Mouse (Mus musculus): ENCODE data around the gene Mtmr6. TPM values are rescaled to one million over a fixed set of nuclear protein-coding genes. Genes with fewer than 3 reads are reported as not detected.
A peak's percentile ranks its signal among the peaks of the same experiment; 100 is the strongest.

Mtmr6 gene
- polyA plus RNA-seq, 1 experiment, result 36.6 TPM

DNA sequence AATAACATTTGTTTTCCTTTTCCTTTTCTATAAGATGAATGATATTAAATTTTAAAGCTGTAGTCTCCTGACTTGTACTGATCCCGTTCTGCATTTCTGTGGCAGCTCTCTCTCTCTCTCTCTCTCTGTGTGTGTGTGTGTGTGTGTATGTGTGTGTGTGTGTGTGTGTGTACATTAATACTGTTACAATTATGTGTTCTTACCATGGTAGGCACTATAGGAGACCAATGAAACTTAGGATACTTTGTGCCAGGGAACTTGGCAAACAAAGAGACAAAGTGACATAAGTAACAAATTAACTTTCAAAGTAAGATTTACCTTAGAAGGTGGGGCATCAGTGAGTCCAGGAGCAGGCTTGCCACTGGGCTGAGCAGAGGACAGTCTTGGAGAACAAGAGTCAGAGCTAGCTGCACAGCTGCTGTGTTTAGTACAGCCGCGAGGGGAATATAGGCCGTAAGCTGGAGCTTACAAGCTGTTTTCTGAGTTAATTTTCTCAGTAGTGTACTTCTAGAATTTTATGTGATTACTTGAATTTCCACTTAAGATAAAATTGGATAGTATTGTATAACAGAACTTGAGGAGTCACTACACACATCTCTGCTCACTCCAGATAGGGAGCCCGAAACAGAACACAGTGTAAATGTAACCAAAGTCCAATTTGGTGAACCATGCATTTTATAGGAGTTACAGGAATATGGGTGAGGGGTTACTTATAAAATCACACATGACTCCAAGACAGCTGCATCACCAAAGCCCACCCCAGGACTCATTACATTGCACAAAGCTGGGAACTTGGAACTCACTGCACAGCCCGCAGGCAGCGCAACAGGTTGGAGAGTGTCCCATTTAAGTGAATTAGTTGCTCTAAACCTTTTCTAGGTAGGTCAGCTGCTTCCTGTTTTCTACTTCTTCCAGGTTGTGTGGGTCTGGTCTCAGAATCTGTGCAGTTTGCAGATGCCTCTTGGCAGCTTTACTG lies 10.6 kb downstream of the Mtmr6 start:
- no peak overlapping the region for H3K4me3 ChIP-seq (ENCODE audit: low read depth, low read length)
- H3K4me1 ChIP-seq (ENCODE audit: control insufficient read depth, insufficient read depth, low read length), result no peaks in the 10 kb centered on the region
- H3K27me3 ChIP-seq (ENCODE audit: control insufficient read depth, insufficient read depth, low read length, poor library complexity, severe bottlenecking), result no peaks in the 10 kb centered on the region
- no peak overlapping the region for H3K27ac ChIP-seq (ENCODE audit: insufficient read depth, low read length)
- H3K9me3 ChIP-seq (replicated peaks; ENCODE audit: control insufficient read depth, insufficient read depth, low read length, poor library complexity, severe bottlenecking), result no peaks in the 10 kb centered on the region
- TF ChIP-seq POLR2A (IDR thresholded peaks at IDR 0.05; ENCODE audit: insufficient read depth, low read length) (no peak), EP300 (IDR thresholded peaks at IDR 0.05; ENCODE audit: insufficient read depth, low read depth, low read length) (no peak), CTCF (IDR thresholded peaks at IDR 0.05; ENCODE audit: low read depth, low read length) (no peak)
- no peak overlapping the region for H3K9ac ChIP-seq (ENCODE audit: low read depth, poor library complexity, severe bottlenecking)
- no peaks in the 10 kb centered on the region for H3K36me3 ChIP-seq (ENCODE audit: control insufficient read depth, insufficient read depth, low read length, poor library complexity, severe bottlenecking)

DNA sequence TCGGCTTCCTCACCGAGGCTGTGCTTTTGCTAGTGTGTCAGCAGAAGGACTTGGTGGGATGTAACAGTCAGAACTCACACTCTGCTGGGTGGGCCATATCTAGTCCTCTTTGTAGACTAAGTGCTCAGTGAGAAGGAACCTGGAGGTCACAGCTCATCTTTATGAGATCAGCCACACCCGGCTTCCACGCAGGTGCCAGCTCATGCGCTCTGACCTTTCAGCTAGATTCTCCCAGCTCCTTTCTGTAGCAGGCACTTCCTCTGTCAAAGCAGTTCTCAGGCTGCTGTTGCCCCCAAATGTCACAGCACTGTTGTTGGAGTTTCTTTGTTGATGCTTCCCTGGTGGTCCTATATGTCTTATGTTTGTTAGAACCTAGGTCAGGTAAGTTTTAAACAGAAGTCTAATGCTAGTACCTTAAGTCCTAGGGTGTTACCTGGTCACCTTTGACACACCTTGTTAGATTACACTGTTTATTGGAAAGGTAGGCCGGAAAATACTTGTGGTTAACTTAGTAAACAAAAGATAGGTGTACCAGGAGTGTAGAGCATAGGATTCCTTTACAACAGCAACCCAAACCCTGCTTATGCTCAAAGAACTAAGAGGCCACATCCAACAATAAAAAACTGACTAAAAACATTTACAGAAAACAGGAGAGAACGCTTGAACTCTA lies 21.3 kb downstream of the Mtmr6 start:
- TF ChIP-seq CTCF (IDR thresholded peaks at IDR 0.05; ENCODE audit: low read depth, low read length) (no peak), EP300 (IDR thresholded peaks at IDR 0.05; ENCODE audit: insufficient read depth, low read depth, low read length) (no peak), POLR2A (IDR thresholded peaks at IDR 0.05; ENCODE audit: insufficient read depth, low read length) (no peak)
- H3K36me3 ChIP-seq (ENCODE audit: control insufficient read depth, insufficient read depth, low read length, poor library complexity, severe bottlenecking), result no peaks in the 10 kb centered on the region
- no peak overlapping the region for H3K27ac ChIP-seq (ENCODE audit: insufficient read depth, low read length)
- H3K9me3 ChIP-seq (replicated peaks; ENCODE audit: control insufficient read depth, insufficient read depth, low read length, poor library complexity, severe bottlenecking), result no peaks in the 10 kb centered on the region
- no peaks in the 10 kb centered on the region for H3K27me3 ChIP-seq (ENCODE audit: control insufficient read depth, insufficient read depth, low read length, poor library complexity, severe bottlenecking)
- no peak overlapping the region for H3K4me3 ChIP-seq (ENCODE audit: low read depth, low read length)
- H3K9ac ChIP-seq (ENCODE audit: low read depth, poor library complexity, severe bottlenecking), result no peak overlapping the region
- H3K4me1 ChIP-seq (ENCODE audit: control insufficient read depth, insufficient read depth, low read length), result no peaks in the 10 kb centered on the region

DNA sequence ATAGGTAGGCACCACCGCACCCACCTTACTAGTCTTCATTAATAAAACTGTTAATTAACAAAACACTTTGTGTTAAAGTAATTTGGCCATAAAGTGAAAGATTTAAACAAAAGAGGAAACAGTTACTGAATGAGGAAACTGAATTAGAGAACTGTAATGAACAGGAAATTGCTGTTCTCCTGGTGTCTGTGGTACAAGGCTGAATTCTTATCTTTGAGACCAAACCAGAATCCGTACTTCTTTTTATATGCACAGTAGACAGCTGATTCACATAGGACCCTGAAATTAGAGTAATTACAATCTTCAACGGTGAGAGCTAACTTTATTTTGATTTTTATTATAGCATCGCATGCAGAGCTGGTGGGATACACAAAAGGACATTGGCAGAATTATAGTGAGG lies 25.3 kb downstream of the Mtmr6 start:
- Histone ChIP-seq H3K27ac (ENCODE audit: insufficient read depth, low read length) (no peak overlapping the region), H3K9me3 (replicated peaks; ENCODE audit: control insufficient read depth, insufficient read depth, low read length, poor library complexity, severe bottlenecking) (no peaks in the 10 kb centered on the region), H3K4me1 (ENCODE audit: control insufficient read depth, insufficient read depth, low read length) (no peaks in the 10 kb centered on the region), H3K36me3 (ENCODE audit: control insufficient read depth, insufficient read depth, low read length, poor library complexity, severe bottlenecking) (no peaks in the 10 kb centered on the region), H3K27me3 (ENCODE audit: control insufficient read depth, insufficient read depth, low read length, poor library complexity, severe bottlenecking) (no peaks in the 10 kb centered on the region), H3K4me3 (ENCODE audit: low read depth, low read length) (no peak overlapping the region), H3K9ac (ENCODE audit: low read depth, poor library complexity, severe bottlenecking) (no peak overlapping the region)
- TF ChIP-seq EP300 (IDR thresholded peaks at IDR 0.05; ENCODE audit: insufficient read depth, low read depth, low read length) (no peak), POLR2A (IDR thresholded peaks at IDR 0.05; ENCODE audit: insufficient read depth, low read length) (no peak), CTCF (IDR thresholded peaks at IDR 0.05; ENCODE audit: low read depth, low read length) (no peak)

DNA sequence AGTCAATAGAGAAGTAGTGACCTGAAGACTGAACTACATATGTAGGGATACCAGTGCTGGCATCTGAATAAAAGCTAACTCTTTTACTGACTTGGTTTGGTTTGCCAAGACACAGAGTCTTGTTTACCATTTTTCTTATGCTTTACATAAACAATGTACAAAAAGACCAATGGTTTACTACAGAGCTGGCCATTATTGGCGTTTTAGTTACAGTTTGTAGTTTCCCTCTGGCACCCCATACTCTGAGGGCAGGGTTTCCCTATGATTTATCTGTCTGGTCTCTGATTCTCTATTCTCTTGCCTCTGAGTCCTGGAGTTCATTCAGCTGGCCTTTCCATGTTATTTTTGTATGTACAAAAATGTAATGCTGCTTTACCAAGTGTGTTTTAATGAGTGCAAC lies 30.5 kb downstream of the Mtmr6 start:
- no peak overlapping the region for H3K4me3 ChIP-seq (ENCODE audit: low read depth, low read length)
- H3K4me1 ChIP-seq (ENCODE audit: control insufficient read depth, insufficient read depth, low read length), result no peaks in the 10 kb centered on the region
- H3K9me3 ChIP-seq (replicated peaks; ENCODE audit: control insufficient read depth, insufficient read depth, low read length, poor library complexity, severe bottlenecking), result no peaks in the 10 kb centered on the region
- no peak overlapping the region for H3K27ac ChIP-seq (ENCODE audit: insufficient read depth, low read length)
- H3K9ac ChIP-seq (ENCODE audit: low read depth, poor library complexity, severe bottlenecking), result no peak overlapping the region
- H3K36me3 ChIP-seq (ENCODE audit: control insufficient read depth, insufficient read depth, low read length, poor library complexity, severe bottlenecking), result no peaks in the 10 kb centered on the region
- TF ChIP-seq CTCF (IDR thresholded peaks at IDR 0.05; ENCODE audit: low read depth, low read length) (no peak), EP300 (IDR thresholded peaks at IDR 0.05; ENCODE audit: insufficient read depth, low read depth, low read length) (no peak), POLR2A (IDR thresholded peaks at IDR 0.05; ENCODE audit: insufficient read depth, low read length) (no peak)
- H3K27me3 ChIP-seq (ENCODE audit: control insufficient read depth, insufficient read depth, low read length, poor library complexity, severe bottlenecking), result no peaks in the 10 kb centered on the region

DNA sequence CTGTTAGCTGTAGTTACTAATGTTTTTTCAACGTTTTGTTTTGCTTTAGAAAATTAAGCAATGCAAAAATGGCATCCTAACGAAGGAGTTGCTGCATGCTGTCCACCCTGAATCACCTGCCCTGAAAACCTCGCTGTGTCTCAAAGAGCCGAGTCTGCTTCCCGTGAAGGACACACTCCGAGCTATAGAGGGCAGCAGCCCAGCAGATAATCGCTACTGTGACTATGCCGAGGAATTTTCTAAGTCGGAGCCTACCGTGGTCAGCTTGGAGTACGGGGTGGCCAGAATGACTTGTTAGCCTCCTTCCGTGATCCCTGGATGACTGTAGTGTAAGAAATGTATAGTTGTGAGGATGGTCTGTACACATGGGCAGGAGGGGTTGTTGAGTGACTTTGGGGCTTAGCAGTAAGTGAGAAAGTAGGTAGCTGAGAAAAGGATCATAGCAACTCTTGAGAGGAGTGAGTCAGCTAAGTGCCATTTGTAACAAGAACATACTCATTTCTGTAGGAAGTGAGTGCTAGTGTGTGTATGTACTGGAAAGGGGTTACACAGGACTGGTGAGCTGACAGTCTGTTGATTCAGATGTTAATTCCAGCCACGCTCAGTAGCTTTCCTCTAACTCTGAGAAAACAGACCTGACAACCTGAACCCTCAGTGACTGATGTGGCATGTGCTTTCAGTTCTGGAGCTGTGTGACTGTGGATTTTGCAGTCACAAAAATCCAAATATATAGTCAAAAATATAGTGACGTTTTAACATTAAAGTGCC lies 35.4 kb downstream of the Mtmr6 start:
- Histone ChIP-seq H3K9me3 (replicated peaks; ENCODE audit: control insufficient read depth, insufficient read depth, low read length, poor library complexity, severe bottlenecking) (no peaks in the 10 kb centered on the region), H3K27me3 (ENCODE audit: control insufficient read depth, insufficient read depth, low read length, poor library complexity, severe bottlenecking) (no peaks in the 10 kb centered on the region), H3K4me3 (ENCODE audit: low read depth, low read length) (no peak overlapping the region), H3K4me1 (ENCODE audit: control insufficient read depth, insufficient read depth, low read length) (no peaks in the 10 kb centered on the region), H3K27ac (ENCODE audit: insufficient read depth, low read length) (no peak overlapping the region), H3K36me3 (ENCODE audit: control insufficient read depth, insufficient read depth, low read length, poor library complexity, severe bottlenecking) (no peaks in the 10 kb centered on the region; the same call in 1 of the 2 replicates), H3K9ac (ENCODE audit: low read depth, poor library complexity, severe bottlenecking) (no peak overlapping the region)
- TF ChIP-seq CTCF (IDR thresholded peaks at IDR 0.05; ENCODE audit: low read depth, low read length), result peak; percentile 22
- TF ChIP-seq EP300 (IDR thresholded peaks at IDR 0.05; ENCODE audit: insufficient read depth, low read depth, low read length), result no peak
- TF ChIP-seq POLR2A (IDR thresholded peaks at IDR 0.05; ENCODE audit: insufficient read depth, low read length), result no peak
